Mouse (Mus musculus) E14TG2a.4 (cell line): Measurements from ENCODE around the gene Hddc2.

Experiments used
- CTCF ChIP-seq: conservative IDR thresholded peaks from 2 replicates; pipeline ENCODE4 v1.5.1; 2014; ENCODE audit warnings: low read length
- NANOG ChIP-seq: IDR thresholded peaks from 2 replicates; pipeline ENCODE4 v1.6.1; 2014; ENCODE audit warnings: borderline replicate concordance, low read length, mixed read lengths
- POU5F1 ChIP-seq: IDR thresholded peaks from 2 replicates; pipeline ENCODE4 v1.6.1; 2014; ENCODE audit warnings: low read length, borderline replicate concordance

- TF ChIP-seq CTCF (no peak), POU5F1 (no peak), NANOG (no peak)
These were observed 16.3 kb downstream of the Hddc2 start for GRCm38 (mm10) chr10:31329436-31329835.
